Mouse (Mus musculus) megakaryocyte, embryonic 14.5 days (primary cell): ENCODE measurements at regions not wholly inside any gene's neighbourhood (a gene's known extent, or its start where the extent isn't known, plus 50 kb on each side); places are given as distances from the start of the nearest gene placed in this dataset.

Experiments
- FLI1 ChIP-seq: IDR thresholded peaks from 2 replicates; pipeline ENCODE4 v1.6.1; 2012; ENCODE audit warnings: low read length, inconsistent platforms, mixed read lengths
- GATA1 ChIP-seq: IDR thresholded peaks from 3 replicates; pipeline ENCODE4 v1.6.1; 2012; ENCODE audit warnings: mixed read lengths, low read length, inconsistent platforms, borderline replicate concordance

- no peak for TF ChIP-seq GATA1
- TF ChIP-seq FLI1: no peak
These were observed 76.6 kb upstream of the Lrig1 start for GRCm38 (mm10) chr6:94776585-94776984.
